Mouse (Mus musculus) kidney, adult 2 months (tissue): ENCODE measurements at regions not wholly inside any gene's neighbourhood (a gene's known extent, or its start where the extent isn't known, plus 50 kb on each side); places are given as distances from the start of the nearest gene placed in this dataset.

ENCODE experiments used
- CTCF ChIP-seq: fragments of 200-500 bp; conservative IDR thresholded peaks from 2 replicates; pipeline ENCODE4 v1.5.1; 2011; ENCODE audit warnings: low read depth, mild to moderate bottlenecking, control low read depth, low read length, moderate library complexity, mixed read lengths; ENCODE audit not compliant: insufficient read depth, insufficient read length
- POLR2A ChIP-seq: fragments of 200-500 bp; IDR thresholded peaks from one replicate; pipeline ENCODE4 v1.6.1; 2011; ENCODE audit warnings: low read depth, low read length, control low read depth

DNA sequence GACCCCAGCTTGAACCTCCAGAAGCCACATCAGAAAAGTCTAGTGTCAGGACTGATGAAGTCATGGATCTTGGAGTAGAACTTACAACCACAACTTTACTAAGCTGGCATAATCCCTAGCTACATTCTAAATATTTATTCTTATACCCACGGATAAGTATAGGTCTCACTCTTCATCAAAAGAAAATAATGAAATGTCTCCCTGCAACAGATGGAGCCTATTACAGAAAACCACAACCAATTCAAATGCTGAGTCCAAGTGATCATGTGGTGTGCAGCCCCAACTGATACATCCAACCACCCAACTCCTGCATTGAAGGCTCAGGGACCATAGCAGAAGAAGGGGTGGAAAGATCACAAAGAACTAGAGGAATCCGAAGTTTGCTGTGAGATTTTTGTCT is 137.8 kb downstream of the Srek1 start:
- TF ChIP-seq CTCF (no peak), POLR2A (no peak)
